Comparison of ENCODE assay signal across 21 mouse cellular contexts in the genomic region with DNA sequence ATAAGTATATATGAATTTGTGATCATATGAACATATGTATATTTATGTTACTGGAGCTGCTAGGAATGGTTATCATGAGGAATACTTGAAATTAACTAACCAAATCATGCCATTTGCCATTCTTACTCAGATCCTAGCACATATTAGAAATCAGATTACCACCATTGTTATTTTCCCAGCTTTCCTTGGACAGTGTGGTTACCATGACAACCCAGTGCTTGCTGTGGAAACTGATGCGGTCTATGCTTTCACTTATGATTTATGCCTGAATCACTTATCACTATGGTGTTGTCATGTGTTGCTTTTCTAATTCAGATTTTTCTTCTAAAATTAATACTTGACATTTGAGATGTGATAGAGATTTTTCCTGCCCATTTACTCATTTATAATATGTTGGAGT. TPM values are rescaled to one million over a fixed set of nuclear protein-coding genes. Genes with fewer than 3 reads are reported as not detected.
"Had no signal": no experiment of that assay in that cellular context is flagged by ENCODE, and none has a peak within 500 bp of the region (broad histone marks: within the 10 kb centered on the region; RNA-seq: fewer than 3 reads in every experiment).

No protein-coding gene starts in this region.

- H3K4me2 ChIP-seq: liver, embryonic 15.5 days; lung, embryonic 15.5 days; midbrain, embryonic 12.5 days; neural tube, embryonic 12.5 days; stomach, embryonic 15.5 days had no signal

- ATAC-seq: liver, postnatal 0 days; lung, postnatal 0 days; midbrain, embryonic 16.5 days had no signal

- H3K4me3 ChIP-seq: liver, embryonic 15.5 days; lung, embryonic 15.5 days; megakaryocyte, embryonic 14.5 days; midbrain, embryonic 12.5 days; neural tube, embryonic 12.5 days; stomach, embryonic 15.5 days had no signal

- DNase-seq: liver, postnatal 0 days; lung, adult 2 months; lung, postnatal 14 days; lung, postnatal 36 days; right cerebral cortex, postnatal 14 days; thymus, adult 18-20 months; thymus, postnatal 14 days; thymus, postnatal 4 days had no signal

- H3K9me3 ChIP-seq: liver, embryonic 15.5 days; lung, embryonic 15.5 days; megakaryocyte, embryonic 14.5 days; midbrain, embryonic 12.5 days; neural tube, embryonic 12.5 days; stomach, embryonic 15.5 days had no signal

- H3K27me3 ChIP-seq: lung, embryonic 15.5 days; midbrain, embryonic 12.5 days; neural tube, embryonic 12.5 days; stomach, embryonic 15.5 days had no signal

- H3K36me3 ChIP-seq: liver, embryonic 15.5 days; lung, embryonic 15.5 days; midbrain, embryonic 12.5 days; neural tube, embryonic 12.5 days; stomach, embryonic 15.5 days had no signal

- H3K9ac ChIP-seq: liver, embryonic 15.5 days; liver, postnatal 0 days; lung, embryonic 15.5 days; midbrain, embryonic 12.5 days; neural tube, embryonic 12.5 days; stomach, embryonic 15.5 days had no signal

- H3K27ac ChIP-seq: liver, embryonic 15.5 days; lung, embryonic 15.5 days; macrophage; midbrain, embryonic 12.5 days; neural tube, embryonic 12.5 days; stomach, embryonic 15.5 days; stomach, postnatal 0 days had no signal

- H3K4me1 ChIP-seq: liver, embryonic 15.5 days; lung, embryonic 15.5 days; megakaryocyte, embryonic 14.5 days; midbrain, embryonic 12.5 days; neural tube, embryonic 12.5 days; stomach, embryonic 15.5 days had no signal

RNA-seq across cellular contexts. Expression of gene Arxes1, which starts 2.8 kb away (rescaled TPM):
- total RNA-seq: megakaryocyte progenitor cell, adult 5-6 weeks; monocyte, adult 5-6 weeks; neutrophil, adult 5-6 weeks had no signal
- polyA plus RNA-seq: macrophage had no signal

RNA-seq across cellular contexts. Expression of gene Arxes2, which starts 36.7 kb away (rescaled TPM):
- total RNA-seq: monocyte, adult 5-6 weeks; neutrophil, adult 5-6 weeks had no signal
- polyA plus RNA-seq: macrophage had no signal

RNA-seq across cellular contexts. Expression of gene Bex2, which starts 37.7 kb away (rescaled TPM):
- total RNA-seq: monocyte, adult 5-6 weeks; neutrophil, adult 5-6 weeks had no signal
- polyA plus RNA-seq: macrophage had no signal

RNA-seq across cellular contexts. Expression of gene Nxf3, which starts 54.7 kb away (rescaled TPM):
- total RNA-seq: megakaryocyte progenitor cell, adult 5-6 weeks; monocyte, adult 5-6 weeks; neutrophil, adult 5-6 weeks had no signal
- polyA plus RNA-seq: macrophage; midbrain, embryonic 12.5 days; midbrain, embryonic 16.5 days; neural tube, embryonic 12.5 days; stomach, embryonic 15.5 days; stomach, postnatal 0 days had no signal
